Mouse (Mus musculus) cerebellum, adult 18-20 months (tissue): ENCODE results near the gene Rgs4.

Experiments used
- DNase-seq, 2 experiments: peaks; one replicate each; pipeline ENCODE4 v3.0.0; 2021

Rgs4 gene

DNA sequence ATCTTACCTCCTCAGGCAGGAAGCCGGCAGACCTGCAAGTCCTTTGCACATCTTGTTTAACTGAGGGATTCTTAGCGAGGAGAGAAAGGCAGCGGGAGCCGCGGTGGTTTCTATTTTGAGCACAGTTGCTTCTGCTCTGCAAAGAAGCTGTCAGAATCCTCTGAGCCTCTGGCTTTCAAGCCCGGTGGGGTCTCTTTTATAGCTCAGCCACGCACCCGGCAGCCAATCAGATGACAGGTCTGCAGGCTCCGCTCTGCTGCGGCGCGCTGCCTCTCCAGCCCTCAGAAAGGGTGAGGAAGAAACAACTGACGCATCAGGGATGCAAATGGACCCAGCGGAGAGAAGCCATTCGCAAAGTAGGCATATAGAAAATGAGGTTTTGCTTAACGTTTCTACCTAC is at the start of gene Rgs4:
Gene Rgs4, minus strand, starts transcription at position 170 of the 400 bp plus-strand sequence.
- DNase-seq, result peak; percentile 29 to 35

DNA sequence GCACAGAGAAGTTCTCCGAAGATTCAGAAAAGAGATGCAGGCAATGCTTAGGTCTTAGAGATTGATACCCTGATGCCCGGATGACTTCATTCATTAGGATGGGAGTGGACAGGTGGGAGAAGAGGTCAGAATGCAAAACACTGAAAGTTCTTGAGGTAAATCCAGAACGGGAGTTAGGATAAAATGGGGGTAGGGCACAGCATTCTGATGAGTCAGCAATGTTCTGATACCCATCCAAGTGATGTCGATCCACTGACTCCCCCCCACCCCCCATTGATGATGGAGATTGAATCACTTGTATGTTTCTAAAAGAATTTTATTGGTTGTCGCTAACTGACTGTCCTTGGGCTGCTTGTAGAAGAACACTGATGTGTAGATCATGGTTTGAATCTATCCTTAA is 45.0 kb upstream of the Rgs4 start:
- no peak for DNase-seq

DNA sequence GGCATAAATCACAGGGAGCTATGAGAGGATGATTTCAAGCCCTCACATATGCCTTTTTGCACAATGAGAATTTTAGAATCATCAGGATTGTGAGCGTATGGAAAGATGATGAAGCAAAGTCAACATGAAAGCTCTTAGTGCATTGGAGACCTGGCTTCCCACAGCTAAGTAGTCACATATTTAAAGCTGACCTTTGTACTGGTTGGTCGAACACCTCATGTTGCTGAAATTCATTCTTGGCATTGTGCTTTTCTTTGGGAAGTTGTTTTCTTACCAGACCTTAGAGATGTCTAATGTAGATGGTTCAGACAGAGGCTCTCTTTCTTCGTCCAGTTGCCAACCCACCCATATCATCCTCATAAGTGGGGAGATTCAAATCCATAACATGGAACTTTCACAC is 38.5 kb upstream of the Rgs4 start:
- no peak for DNase-seq

DNA sequence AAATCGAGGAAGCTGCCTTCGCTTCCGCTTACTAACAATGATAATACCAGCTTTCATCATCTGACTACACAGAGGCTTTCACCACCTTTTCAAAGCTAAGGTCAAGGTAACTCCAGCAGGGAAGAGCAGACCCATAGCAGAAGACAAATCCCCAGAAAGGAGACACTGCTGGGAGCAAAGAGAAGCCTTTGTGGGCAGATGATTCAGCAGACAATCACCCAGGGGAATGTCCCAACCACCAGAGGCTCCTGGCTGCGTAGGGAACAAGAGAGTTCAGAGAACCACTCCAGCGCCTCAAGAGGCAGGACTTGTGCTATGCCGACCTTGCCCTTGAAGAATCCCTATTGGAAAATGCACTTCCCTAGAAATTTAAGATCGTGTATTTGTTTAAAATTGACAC is 29.1 kb upstream of the Rgs4 start:
- DNase-seq, result no peak

DNA sequence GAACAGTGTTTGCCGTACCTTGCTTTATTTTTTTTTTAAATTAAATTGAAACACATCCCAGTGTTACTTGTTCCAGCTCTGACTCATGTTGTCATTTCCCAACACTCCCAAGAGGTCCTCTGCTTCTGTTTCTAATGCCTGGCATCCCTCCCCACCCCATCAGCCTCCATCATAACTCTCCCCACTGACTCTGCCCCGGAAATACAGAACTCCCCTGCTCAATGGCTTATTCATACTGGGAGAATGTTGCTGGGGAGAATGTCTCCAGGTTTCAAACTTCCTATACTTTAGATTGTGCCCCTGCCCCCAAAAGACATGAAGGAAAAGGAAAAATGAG is 17.1 kb upstream of the Rgs4 start:
- no peak for DNase-seq

DNA sequence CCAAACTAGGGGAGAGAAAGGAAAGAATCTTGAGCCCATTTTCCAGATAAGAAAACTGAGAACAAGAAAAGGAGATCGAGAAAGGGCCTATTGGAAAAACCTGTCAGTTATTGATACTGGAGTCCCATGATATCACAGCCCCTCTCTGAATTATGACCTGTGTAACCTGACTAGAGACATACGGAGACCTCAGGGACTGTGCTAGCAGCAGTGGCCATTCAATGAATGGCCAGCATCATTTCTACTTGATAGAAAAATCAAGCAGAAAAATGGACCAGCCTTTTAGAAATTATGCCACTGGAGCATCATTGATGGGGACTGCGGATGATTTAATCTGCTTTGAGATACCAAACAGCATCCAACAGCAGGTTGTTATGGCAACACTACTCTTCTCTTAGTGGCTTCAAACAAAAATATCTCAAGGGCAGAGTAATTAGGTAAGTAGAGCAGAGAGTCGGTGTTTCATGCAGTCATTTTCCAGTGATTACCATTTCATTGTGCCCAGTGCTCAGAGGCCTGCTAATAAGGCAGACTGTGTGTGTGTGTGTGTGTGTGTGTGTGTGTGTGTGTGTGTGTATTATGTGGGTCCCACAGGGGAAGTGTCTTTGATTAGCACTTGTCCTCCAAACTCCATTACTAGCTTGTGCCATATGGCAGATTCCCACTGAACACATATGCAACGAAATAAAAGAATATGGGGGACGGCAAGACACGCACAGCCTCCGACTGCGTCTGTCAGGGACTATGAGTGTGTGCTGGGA is 16.6 kb upstream of the Rgs4 start:
- DNase-seq, result no peak

DNA sequence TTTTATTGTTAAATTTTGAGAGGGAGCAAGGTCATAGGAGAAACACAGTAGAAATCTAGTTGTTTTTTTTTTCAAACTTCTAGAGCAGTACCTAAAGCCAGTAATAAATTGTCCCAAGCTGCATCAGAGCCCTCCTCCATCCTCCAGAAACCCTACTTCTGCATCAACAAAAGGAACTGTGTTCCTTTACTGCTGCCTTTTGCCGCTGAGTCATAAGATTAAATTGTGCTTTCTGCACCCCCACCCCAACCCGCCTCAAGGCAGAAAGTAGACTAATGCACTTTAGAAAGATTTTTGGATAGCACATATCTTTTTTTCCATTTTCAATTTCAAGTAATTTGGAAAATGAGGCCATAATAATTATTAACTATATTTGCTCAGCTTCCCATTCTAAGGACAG is 15.1 kb upstream of the Rgs4 start:
- DNase-seq, result no peak

DNA sequence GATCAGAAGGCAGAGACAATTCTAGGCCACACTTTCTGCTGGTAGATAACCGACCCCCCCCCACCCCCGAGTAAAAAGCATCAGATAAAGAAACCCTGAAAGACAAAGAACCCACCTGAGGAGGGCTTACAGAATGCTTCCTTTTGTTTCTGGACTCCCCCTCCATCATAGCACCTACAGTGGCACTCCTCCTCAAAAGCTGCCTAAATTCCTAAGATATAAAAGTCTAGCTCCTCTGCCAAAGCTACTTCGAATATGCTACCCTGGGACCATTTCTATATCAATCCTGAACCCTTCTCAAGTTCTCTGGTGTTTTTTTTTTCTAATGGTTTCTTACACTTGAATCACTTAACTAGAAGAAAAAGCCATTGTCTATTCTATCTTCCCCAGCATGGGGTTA is 9.1 kb upstream of the Rgs4 start:
- DNase-seq, result no peak

DNA sequence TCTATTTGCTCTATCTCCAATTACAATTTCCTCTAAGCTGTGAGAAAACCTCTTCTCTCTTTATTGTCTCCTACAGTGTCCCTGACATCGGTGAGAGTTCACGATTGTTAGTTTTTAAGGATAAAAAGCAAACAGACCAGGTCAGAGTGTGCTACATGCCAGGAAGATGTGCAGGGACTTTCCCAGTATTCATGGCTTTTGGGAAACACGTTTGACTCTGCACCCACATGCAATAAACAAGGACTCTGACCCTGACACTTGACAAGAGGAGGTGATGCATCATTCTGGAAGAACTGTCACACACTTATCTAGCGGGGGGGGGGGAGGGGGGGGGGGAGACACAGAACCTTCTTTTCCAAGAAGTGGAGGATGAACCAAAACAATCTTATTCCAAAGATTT is 5.0 kb upstream of the Rgs4 start:
- no peak for DNase-seq

DNA sequence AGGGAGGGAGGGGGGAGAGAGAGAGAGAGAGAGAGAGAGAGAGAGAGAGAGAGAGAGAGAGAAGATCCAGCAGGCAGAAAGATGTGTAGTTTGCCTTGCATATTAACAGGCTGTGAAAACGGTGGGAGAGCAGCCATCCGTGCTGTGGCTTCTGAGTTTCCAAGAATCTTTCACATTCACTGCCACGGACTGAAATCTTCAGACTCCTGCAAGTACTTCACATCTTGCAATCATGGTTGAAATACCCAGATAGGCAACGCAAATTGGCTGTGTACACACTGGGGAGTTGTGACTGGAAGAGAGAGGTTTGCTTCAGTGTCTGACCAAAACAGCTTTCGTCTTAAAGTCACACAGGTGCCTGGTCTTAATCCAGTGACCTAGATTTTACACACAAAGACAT is 997 bp upstream of the Rgs4 start:
- peak in 1 of 2 experiments; percentile 2 for DNase-seq

DNA sequence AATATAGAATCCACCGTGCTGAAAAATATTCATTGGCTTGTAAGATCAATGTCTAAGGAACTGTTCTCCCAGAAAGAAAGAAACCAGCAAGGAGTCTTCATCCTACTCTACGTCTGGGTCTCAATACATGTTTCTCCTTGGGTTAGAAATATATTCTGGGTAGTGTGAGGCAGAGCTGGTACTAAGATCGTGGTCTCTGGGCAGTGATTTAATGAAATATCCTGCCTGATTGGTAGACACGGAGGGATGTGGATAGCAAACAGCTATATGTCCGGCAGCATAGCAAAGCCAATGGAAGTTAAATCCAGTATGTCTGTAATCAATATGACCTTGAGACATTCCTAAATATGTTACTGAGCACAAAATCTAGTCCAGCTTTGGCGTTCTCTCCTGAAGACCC is 460 bp upstream of the Rgs4 start:
- DNase-seq, result no peak

DNA sequence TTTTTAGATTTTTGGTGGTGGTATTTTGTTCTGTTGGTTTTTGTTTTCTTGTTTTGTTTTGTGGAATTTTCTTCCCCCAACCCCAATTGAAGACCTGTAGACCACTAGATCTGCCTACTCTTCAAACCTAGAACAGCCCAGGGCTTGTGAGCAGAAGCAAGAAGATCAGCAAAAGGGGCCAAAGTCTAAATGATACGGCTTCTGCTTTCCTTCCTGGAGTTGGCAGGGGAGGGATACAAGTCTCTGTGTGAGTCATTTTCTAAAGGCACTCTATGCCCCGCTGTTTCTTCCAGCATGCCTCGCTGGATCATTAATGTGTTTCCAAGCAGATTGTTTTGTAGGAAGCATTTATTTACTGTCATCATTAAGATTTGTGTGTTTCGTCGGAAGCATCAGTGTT is 6.3 kb downstream of the Rgs4 start:
- no peak for DNase-seq

DNA sequence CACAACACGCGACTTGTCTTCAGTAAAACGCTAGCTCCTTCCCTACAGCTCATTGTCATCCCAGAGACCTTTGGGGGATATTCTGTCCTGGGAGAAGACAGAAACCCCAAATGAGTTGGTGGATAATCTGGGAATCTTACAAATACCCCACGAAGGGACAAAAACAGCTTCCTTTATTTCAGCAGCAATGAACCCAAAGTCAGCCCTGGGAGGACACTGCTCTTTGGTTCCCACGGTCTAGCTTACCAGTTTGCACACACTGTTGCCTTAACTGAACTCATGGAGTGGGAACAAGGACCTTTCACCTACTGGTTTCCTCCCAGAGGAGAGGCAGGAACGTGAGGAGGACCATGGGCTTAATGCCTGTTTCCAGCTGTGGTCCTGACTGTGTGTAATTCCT is 10.2 kb downstream of the Rgs4 start:
- no peak for DNase-seq

DNA sequence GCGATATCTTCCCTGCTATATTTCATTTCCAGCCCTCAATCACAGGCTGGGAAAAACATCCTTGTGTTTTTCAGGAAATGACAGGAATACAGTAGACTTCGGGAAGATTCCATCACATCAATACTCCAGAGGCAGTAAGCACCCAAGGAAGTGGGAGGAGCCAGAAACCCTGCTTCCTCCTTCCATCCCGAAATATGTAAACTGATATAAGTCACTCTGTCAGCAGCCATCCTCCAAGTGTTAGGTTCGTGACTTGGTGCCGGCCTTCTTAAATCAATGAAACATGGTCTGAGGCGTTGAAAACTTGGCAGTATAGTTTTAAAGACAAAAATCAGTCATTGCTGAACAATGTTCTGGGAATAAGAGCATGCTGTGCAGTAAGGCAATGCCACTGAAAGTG is 11.3 kb downstream of the Rgs4 start:
- no peak for DNase-seq

DNA sequence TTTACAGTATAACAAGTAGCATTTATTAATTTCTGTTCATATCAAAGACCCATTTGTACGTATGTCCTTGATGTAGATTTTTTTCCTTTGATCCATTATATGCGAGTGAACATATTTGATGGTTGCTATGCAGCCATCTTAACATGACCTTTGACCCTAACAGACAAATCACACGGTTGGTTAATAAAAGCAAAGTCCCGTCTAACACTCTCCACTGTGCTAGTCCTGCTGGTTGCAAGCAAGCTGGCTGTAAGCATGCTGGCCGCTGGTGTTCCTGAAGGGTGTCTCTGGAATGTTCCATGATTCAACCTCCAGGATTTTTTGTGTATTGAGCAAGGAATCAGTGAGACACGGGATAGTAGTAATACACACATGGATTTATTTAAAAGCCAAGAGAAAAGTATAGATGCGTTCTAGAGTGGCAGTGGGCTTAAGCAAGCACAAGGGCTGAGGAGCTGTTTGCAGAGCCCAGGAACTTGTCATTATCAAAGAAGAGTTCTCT is 16.8 kb downstream of the Rgs4 start:
- no peak for DNase-seq

DNA sequence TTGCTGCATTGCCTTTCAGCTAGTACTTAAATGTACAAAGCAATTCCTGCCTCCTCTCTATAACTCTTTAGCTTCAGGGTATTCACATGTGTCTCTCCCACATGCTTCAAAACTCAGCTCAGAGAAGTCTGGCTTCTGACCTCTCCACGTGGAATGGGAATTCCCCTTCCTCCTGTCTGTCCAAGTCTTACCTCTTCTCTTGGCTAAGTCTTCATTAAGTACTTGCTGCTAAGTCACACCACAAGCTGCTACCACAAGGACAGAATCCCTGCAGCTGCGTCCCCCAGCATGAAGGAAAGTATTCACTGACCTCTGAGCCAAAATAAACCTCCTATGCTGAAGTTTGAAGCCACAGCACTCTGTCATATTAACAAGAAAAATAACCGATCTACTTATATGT is 21.1 kb downstream of the Rgs4 start:
- no peak for DNase-seq

DNA sequence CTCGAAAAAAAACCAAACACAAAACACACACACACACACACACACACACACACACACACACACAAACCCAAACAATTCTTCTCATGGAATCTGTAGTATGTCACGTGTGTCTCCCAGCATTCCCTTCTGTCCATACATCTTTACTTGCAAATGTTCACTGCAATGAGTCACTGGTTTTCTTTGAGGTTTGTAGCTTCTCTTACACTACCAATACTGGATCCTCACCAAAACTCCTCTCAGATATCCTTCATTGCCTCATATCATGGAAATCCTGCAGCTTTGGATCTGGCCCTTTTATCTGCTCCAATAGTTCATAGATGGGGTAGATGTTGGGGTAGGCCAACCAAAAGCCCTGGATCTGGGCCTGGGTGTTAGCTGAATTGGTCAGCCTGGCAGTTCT is 25.6 kb downstream of the Rgs4 start:
- DNase-seq, result no peak

DNA sequence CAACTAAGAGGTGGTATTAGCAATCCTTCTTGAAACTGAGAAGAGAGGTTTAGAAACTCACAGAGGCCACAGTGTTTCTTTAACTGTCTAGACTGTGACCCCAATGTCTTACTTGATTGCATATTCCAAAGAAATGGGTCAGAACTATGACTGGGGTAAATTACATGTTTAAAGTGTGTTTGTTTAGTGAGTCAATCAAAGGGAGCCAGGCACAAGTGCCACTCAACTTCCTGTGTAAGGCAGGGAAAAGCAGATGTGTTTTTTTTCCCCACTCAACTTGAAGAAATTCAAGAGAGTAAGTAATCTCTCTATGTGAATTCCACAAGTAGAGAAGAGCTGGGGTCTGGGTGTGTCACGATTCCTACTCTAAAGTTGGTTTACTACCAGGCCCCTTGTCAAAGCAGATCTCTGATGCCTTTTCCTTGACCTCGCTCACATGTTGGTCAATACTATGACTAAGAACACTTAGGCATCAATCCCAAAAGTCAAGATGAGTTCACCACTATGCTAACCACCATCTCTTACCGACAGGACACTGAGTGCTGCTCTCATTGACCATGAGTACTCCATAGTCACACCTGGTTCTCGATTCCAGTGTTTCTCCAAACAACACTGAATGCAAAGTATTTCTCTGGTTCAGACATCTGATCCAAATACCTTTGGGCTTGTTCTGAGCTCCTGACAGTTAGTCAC is 42.9 kb downstream of the Rgs4 start:
- no peak for DNase-seq

DNA sequence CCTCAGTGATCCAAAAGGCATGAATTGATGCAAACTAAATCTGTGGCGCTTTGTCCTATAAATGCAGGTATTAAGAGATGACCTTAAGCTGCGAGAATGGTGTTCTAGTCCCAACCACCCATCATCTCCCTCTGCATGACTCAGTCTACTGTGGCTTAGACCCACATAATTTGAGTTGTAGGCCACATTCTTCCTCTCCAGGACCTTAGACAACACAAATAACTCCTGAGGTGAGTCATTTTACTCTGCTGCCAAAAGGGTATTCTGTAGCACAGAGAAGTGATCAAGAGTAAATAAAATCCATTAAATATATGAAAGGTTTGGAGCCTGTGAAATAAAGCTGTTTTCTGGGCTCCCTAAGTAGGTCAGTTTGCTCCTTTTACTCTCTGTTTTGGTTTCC is 48.3 kb downstream of the Rgs4 start:
- no peak for DNase-seq

DNA sequence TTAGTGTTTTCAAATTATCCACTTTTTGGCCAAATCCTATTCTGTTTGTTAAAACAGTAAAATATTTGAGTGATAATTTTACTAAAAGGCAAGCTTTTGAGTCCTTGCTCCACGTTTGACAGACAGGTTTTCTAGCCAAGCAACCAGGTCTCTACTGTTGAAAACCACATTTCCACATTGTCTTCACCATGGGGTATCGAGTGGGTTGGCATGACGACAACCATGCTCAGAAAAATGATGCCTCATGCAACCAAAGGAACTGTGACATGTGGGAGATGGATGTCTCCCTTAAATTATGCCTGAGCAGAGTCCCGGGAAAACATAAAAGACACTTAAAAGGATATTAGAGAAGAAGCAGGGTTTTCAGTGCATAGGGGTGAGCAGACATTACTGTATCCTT is 50.2 kb downstream of the Rgs4 start:
- no peak for DNase-seq

DNA sequence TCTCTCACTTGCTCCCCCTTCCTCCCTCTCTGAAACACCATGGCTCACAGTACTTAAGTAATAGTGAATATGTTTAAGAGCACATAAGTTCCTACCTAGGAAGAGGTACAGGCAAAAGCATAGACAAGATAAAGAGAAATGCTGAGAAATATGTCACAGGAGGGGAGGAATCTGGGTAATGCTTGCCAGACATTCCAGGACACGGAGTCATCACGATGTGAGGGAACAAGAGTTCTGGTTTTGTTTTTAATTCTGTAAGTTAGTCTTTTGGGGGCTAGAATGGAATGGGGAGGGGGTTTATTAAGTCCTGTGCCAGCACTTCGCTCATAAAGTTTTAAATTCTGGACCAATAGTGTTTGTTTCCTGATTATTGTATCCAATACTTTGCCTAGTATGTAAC is 52.1 kb downstream of the Rgs4 start:
- DNase-seq, result no peak

DNA sequence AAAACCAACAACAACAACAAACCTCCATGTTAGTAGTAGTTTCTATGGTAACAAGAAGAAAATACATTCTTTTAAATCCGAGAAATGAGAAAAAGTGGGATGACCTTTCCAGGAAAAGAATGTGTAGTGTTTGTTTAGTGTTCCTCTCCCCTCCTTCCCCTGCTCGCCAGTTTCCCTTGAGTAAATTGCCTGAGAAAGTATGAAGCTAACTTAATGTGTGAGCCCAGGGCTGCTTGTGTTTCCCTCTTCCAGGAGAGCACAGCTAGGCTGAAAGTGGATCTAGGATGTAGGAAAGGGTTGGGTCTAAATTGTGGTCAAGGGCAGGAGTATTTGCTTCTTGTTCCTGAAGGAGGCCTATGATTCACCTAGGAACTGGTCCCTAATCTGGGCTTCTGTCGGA is 53.9 kb downstream of the Rgs4 start:
- DNase-seq, result no peak

DNA sequence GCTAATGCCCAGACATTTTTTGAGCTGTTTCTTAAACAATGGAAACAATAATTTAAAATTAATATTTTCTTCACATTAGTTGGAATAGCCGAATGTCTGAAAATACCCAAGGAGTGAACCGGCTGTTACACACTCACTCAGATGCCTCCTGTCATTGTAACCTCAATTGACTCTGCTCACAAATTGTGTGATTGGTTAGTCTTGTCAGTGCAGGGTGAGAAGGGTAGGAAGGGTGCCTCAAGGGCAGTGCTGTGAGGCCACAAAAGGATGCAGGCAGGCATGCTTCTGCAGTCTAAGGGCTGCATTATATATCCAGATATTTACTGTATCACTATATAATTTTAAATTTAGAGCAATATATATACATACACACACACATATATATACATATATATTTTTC is 54.4 kb downstream of the Rgs4 start:
- DNase-seq, result no peak
